Mouse (Mus musculus): ENCODE data around the gene Trim17.
"Not testable (repeated sequence)": the region's sequence is repeated elsewhere in the genome, so short reads cannot be mapped to it uniquely, and the experiment has no call there.

Gene Trim17

DNA sequence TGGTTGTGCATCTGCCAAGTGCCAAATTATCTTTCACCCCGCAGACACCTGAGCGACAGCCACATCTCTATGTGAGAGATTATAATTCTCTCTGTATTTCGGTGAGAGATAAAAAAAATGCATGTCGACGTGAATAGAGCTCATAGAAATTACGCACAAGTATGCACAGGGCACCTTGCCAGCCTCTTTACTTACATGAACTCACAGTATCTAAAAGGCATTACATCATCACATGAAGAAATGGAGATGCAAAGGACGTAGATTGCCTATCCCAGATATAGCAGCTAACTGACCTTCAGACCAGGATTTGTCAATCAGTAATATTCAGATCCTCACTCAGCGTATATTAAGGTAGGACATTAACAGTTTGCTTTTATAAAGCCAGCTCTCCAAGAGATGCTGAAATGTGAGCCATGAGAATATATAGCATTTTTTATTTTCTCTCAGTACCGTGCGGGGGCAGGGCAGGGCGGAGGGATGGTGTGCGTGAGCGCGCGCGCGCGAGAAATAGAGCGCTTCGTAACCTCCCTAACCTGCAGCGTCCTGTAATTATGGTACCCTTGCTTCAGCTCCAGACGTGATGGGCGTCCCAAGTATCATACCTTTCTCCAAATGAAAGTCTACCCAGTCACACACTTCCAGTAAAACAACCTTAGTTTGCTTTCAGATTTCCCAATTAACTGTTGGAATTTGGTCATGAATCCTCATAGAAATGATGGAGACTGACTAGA lies 6.5 kb upstream of the Trim17 start:
- no peak for DNase-seq (ENCODE audit: low spot score)

- DNase-seq (ENCODE audit: low spot score), result peak; percentile 94
These were observed 5.7 kb upstream of the Trim17 start, which contains the start of gene Hist3h2ba for GRCm38 (mm10) chr11:58948542-58949479. Gene Hist3h2ba (plus strand): TSS chr11:58948920.

- peak; percentile 79 for DNase-seq (ENCODE audit: low spot score)
These were observed 4.7 kb upstream of the Trim17 start for GRCm38 (mm10) chr11:58949480-58950431.

GRCm38 (mm10) chr11:58951210-58951609 lies 3.3 kb upstream of the Trim17 start:
- no peak for DNase-seq (ENCODE audit: low spot score)

DNA sequence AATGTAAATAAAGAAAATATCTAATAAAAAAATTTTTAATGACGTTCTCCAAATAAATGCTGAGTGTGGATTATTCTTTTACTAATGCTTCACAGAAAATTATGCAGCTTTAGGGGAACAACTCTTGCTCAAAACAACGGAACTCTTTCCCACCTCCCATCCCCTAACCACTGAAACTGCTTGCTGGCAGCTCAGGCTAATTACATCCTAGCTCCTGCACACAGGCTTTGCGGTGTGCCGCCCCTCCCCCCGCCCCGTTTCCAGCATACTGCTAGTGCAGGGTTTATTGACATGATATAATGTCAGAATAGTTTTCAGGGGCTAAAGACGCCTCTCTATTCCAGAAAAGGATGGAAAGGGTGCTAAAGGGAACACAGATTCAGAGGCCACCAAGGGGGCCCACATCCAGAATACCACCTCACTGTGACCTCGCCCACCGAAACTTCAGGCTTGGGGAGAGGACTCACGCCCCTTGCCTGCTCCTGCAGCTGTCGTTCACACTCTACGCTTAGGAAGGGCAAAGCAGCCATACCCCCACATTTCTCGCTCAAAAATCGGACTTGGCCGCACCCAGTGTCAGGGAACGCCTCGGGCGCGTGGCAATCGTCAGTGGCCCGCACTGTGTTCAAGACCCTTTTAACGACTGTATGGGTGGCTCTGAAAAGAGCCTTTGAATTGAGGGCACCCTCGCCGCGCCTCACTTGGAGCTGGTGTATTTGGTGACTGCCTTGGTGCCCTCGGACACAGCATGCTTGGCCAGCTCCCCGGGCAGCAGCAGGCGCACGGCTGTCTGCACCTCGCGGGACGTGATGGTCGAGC lies 925 bp upstream of the Trim17 start:
- DNase-seq (ENCODE audit: low spot score), result peak; percentile 54

GRCm38 (mm10) chr11:58954170-58954419 lies 390 bp upstream of the Trim17 start:
- DNase-seq (ENCODE audit: low spot score), result not testable (repeated sequence)

- DNase-seq (ENCODE audit: low spot score), result peak; percentile 54
These were observed 820 bp downstream of the Trim17 start for GRCm38 (mm10) chr11:58955143-58955867.

GRCm38 (mm10) chr11:58955868-58956257 lies 1.4 kb downstream of the Trim17 start:
- DNase-seq (ENCODE audit: low spot score), result no peak

DNA sequence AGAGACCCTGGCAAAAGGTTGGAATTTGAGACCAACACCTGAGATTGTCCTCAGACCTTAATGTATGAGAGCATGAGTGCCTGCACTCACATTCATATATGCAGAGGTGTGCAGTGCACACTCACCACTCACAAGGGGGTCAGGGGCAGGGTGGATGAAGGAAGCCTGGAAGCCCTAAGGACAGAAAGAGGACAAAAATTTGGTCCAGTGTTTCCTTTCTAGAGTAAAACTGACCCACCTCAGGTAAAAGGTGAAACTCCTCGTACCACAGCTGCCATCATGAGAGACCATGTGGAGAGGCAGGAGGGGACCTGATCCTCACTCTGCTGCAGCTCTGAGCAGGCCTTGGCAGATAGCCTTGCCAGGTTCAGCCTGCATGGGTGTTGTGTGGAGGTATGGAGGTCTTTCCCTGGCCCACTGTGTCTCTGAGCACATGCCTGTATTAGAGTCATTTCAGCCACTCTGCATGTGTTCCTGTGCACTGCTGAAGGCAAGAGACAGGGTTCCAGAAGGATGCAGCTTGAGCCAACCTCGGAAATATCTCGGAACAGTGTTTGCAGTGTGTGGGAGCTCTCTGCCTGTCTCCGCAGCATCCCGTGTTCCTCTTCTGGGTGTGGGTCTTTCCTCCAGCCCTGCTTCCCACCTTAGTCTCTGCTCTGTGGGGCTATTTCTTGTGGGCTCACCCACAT lies 2.9 kb downstream of the Trim17 start:
- no peak for DNase-seq (ENCODE audit: low spot score)

GRCm38 (mm10) chr11:58958536-58958935 lies 4.1 kb downstream of the Trim17 start:
- DNase-seq (ENCODE audit: low spot score), result no peak

- DNase-seq (ENCODE audit: low spot score), result no peak
These were observed 4.8 kb downstream of the Trim17 start for GRCm38 (mm10) chr11:58959186-58959825.

GRCm38 (mm10) chr11:58959921-58960465 lies 5.5 kb downstream of the Trim17 start:
- peak; percentile 83 for DNase-seq (ENCODE audit: low spot score)

- no peak for DNase-seq (ENCODE audit: low spot score)
These were observed 7.1 kb downstream of the Trim17 start for GRCm38 (mm10) chr11:58961364-58962177.

- peak; percentile 37 for DNase-seq (ENCODE audit: low spot score)
These were observed 9.1 kb downstream of the Trim17 start for GRCm38 (mm10) chr11:58963543-58963942.

- no peak for DNase-seq (ENCODE audit: low spot score)
These were observed 9.7 kb downstream of the Trim17 start for GRCm38 (mm10) chr11:58964216-58964615.

DNA sequence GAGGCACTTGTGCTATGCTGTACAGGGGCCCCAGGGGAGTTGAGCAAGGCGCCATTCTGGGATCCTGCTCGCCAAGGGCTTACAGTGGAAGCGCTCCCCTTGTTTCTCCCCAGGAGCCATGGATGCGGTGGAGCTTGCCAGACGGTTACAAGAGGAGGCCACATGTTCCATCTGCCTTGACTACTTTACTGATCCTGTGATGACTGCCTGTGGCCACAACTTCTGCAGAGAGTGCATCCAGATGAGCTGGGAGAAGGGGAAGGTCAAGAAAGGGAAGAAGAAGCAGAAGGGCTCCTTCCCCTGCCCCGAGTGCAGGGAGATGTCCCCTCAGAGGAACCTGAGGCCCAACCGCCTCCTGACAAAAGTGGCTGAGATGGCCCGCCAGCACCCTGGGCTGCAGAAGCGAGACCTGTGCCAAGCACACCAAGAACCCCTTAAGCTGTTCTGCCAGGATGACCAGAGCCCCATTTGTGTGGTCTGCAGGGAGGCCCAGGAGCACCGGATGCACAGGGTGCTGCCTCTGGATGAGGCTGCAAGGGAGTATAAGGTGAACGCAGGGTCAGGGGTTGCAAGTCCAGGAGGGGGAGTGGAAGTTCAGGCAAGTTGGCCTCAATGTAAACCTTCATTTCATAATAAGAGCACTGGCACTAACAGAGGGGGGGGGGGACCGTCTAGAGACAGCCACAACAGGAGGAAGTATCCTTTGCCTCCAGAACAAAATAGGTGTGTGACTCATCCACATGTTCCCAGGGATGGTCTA lies 10.7 kb downstream of the Trim17 start:
- no peak for DNase-seq (ENCODE audit: low spot score)

GRCm38 (mm10) chr11:58967346-58967745 lies 12.9 kb downstream of the Trim17 start:
- peak; percentile 39 for DNase-seq (ENCODE audit: low spot score)

All from retina, embryonic 14.5 days (tissue).